Mouse (Mus musculus) olfactory bulb, adult 2 months (tissue): ENCODE results near the gene Meis2. TPM values are rescaled to one million over a fixed set of nuclear protein-coding genes. Genes with fewer than 3 reads are reported as not detected.

ENCODE experiments used
- H3K27ac ChIP-seq: fragments of 200-500 bp; 2 replicates; pipeline ENCODE4 v1.5.1; 2012; ENCODE audit warnings: low read depth, low read length; ENCODE audit not compliant: insufficient read depth
- H3K4me1 ChIP-seq: fragments of 200-500 bp; 2 replicates; pipeline ENCODE4 v1.6.1; 2012; ENCODE audit warnings: low read length; ENCODE audit not compliant: control insufficient read depth, insufficient read depth
- H3K4me3 ChIP-seq: fragments of 200-500 bp; 2 replicates; pipeline ENCODE4 v1.5.1; 2012; ENCODE audit warnings: mild to moderate bottlenecking, low read depth, low read length, moderate library complexity; ENCODE audit not compliant: insufficient read depth
- CTCF ChIP-seq: fragments of 200-500 bp; IDR thresholded peaks from 2 replicates; pipeline ENCODE4 v1.5.1; 2012; ENCODE audit warnings: low read depth, mild to moderate bottlenecking, low read length, moderate library complexity; ENCODE audit not compliant: insufficient read depth
- POLR2A ChIP-seq: fragments of 200-500 bp; IDR thresholded peaks from 2 replicates; pipeline ENCODE4 v1.6.1; 2012; ENCODE audit warnings: mild to moderate bottlenecking, low read depth, low read length, moderate library complexity; ENCODE audit not compliant: insufficient read depth
- WGBS: fragments of 180-500 bp; shearing (Covaris S2); methylation state at CpG from one replicate; pipeline ENCODE4 v1.1.7; 2018; 5-methylcytosine and 5-hydroxymethylcytosine counted together
- polyA plus RNA-seq: library from polyadenylated mRNA; stranded (reverse); fragments of >200 nt; gene quantifications from 2 replicates; pipeline ENCODE4 v1.2.4, GENCODE M21; 2012; ENCODE audit warnings: low replicate concordance; ENCODE audit not compliant: missing spikeins, insufficient read depth, insufficient read length

Meis2 gene
- polyA plus RNA-seq, 1 experiment = 356 TPM

DNA sequence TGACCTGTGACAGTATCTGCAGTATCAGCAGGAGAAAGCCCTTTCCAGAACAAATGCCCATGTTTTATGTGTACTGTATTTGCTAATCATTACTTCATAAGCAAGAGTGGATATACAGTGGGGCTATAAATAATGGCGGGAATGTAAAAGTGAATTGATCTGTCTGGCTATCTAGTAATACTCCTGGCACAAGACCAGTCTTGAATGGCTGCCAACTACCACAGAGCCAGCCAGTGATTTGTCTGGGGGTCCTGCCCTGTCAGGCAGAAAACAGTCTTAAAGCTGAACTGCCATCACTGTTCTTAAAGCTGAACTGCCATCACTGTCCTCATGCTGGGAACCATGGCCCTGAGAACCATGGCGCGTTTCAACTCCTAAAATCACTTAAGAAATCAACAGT, 169.9 kb downstream of the Meis2 start:
- Histone ChIP-seq H3K27ac (peak overlapping the region; percentile 47; the same call in 1 of the 2 replicates), H3K4me3 (no peak overlapping the region), H3K4me1 (peaks cover 14% of the 10 kb centered on the region)
- 18% methylated on average over 3 of the region's 3 CpGs for WGBS
- no peak for TF ChIP-seq CTCF
- TF ChIP-seq POLR2A = no peak

- H3K27ac ChIP-seq = peak overlapping the region; percentile 47; the same call in 1 of the 2 replicates
- 8% methylated on average over 2 of the region's 2 CpGs for WGBS
- TF ChIP-seq CTCF (no peak), POLR2A (no peak)
- peaks cover 14% of the 10 kb centered on the region for H3K4me1 ChIP-seq
- H3K4me3 ChIP-seq = no peak overlapping the region
Observed at GRCm38 (mm10) chr2:115895256-115895655, 170.4 kb downstream of the Meis2 start.

DNA sequence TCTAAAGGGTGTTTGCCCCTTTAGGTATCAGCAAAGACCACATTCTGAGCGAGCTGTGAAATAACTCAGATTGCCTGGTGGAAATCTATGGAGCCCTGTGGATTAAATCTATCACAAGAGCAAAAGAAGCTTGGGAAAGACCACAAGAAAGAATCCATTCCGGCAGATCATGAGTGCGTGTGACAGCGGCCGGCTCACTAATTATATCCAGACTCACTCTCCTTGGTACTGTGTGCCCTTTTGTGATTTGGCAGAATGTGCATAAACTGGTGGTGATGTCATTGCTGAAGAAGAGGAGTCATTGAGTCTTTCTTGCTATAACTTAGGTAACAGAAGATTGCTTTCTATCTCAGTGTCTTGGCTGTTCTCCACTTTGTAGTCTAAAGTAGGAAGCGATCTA, 172.5 kb downstream of the Meis2 start:
- Histone ChIP-seq H3K27ac (no peak overlapping the region), H3K4me1 (peaks cover 11% of the 10 kb centered on the region), H3K4me3 (no peak overlapping the region)
- WGBS = 43% methylated on average over 6 of the region's 6 CpGs
- TF ChIP-seq CTCF (no peak), POLR2A (no peak)

DNA sequence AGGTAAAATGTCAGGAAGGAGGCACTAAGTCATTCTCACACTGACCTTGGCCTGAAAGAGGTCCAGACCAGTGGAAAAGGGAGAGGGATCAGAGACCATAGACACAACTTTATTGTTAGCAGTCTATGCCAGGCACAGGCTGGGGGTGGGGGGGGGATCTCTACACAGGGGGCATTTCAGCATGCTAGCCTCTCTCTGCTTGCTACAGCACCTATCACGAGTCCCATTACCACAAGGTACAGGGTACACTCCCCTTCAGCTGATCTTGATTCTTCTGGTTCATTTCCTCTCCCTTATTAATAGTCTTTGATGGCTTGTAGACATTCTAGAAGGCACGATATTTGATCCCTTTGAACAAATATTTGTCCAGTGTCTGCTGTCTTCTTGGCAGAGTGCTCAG, 174.9 kb downstream of the Meis2 start:
- Histone ChIP-seq H3K27ac (no peak overlapping the region), H3K4me3 (no peak overlapping the region), H3K4me1 (peaks cover 11% of the 10 kb centered on the region)
- TF ChIP-seq CTCF (no peak), POLR2A (no peak)
- 40% methylated on average over 2 of the region's 2 CpGs for WGBS

- TF ChIP-seq CTCF (no peak), POLR2A (no peak)
- Histone ChIP-seq H3K27ac (no peak overlapping the region), H3K4me1 (peaks cover 10% of the 10 kb centered on the region), H3K4me3 (no peak overlapping the region)
- 78% methylated on average over 3 of the region's 3 CpGs for WGBS
Observed at GRCm38 (mm10) chr2:115890030-115890429, 175.6 kb downstream of the Meis2 start.

GRCm38 (mm10) chr2:115889212-115889611, 176.4 kb downstream of the Meis2 start:
- TF ChIP-seq CTCF (no peak), POLR2A (no peak)
- H3K4me1 ChIP-seq = peaks cover 15% of the 10 kb centered on the region
- no peak overlapping the region for H3K27ac ChIP-seq
- H3K4me3 ChIP-seq = no peak overlapping the region
- 34% methylated on average over 4 of the region's 4 CpGs for WGBS

- no peak overlapping the region for H3K27ac ChIP-seq
- H3K4me3 ChIP-seq = no peak overlapping the region
- TF ChIP-seq POLR2A (no peak), CTCF (no peak)
- peaks cover 18% of the 10 kb centered on the region for H3K4me1 ChIP-seq
- 38% methylated on average over 5 of the region's 5 CpGs for WGBS
Observed at GRCm38 (mm10) chr2:115888336-115889077, 177.1 kb downstream of the Meis2 start.

GRCm38 (mm10) chr2:115887631-115888030, 178.0 kb downstream of the Meis2 start:
- H3K4me1 ChIP-seq = peaks cover 20% of the 10 kb centered on the region
- 82% methylated on average over 1 of the region's 1 CpGs for WGBS
- peak overlapping the region; percentile 49; the same call in 1 of the 2 replicates for H3K27ac ChIP-seq
- TF ChIP-seq CTCF (no peak), POLR2A (no peak)
- no peak overlapping the region for H3K4me3 ChIP-seq

GRCm38 (mm10) chr2:115884184-115884583, 181.5 kb downstream of the Meis2 start:
- Histone ChIP-seq H3K27ac (peak overlapping the region; percentile 82), H3K4me3 (no peak overlapping the region), H3K4me1 (peaks cover 20% of the 10 kb centered on the region)
- TF ChIP-seq CTCF (no peak), POLR2A (no peak)
- 21% methylated on average over 9 of the region's 9 CpGs for WGBS

DNA sequence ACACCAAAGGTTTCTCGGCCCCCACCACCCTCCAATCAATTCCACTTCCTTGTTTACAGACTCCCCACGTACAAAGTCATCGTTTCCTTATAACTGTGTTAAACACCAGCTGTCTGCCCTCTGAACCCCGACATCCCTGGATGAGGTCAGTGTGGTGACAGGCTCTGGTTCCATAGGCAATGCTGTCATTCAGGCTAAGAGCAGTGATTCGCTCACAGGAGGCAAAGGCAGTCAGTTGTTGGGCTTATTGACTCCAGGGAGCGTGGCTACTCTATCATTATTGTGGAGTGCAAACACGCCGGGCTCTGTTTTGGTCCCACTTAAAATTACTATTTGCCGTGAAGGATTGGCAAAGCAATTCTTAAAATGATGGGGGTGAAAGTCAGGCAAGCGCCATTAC, 182.1 kb downstream of the Meis2 start:
- peak overlapping the region; percentile 82 for H3K27ac ChIP-seq
- 29% methylated on average over 10 of the region's 10 CpGs for WGBS

More for the DNA sequence above, 182.1 kb downstream of the Meis2 start:
- TF ChIP-seq POLR2A = no peak
- no peak for TF ChIP-seq CTCF
- Histone ChIP-seq H3K4me1 (peaks cover 20% of the 10 kb centered on the region), H3K4me3 (no peak overlapping the region)
